Mouse (Mus musculus) ES-E14 (cell line): Measurements from ENCODE around the gene Gm34653. TPM values are rescaled to one million over a fixed set of nuclear protein-coding genes. Genes with fewer than 3 reads are reported as not detected.
"Not testable (repeated sequence)": the region's sequence is repeated elsewhere in the genome, so short reads cannot be mapped to it uniquely, and the experiment has no call there.

ENCODE experiments used
- DNase-seq: peaks from one replicate; pipeline ENCODE4 v3.0.0-alpha.2; 2013; ENCODE audit warnings: low read depth, low spot score
- H3K27ac ChIP-seq: 2 replicates; pipeline ENCODE4 v1.5.1; 2012; ENCODE audit warnings: low read depth, mild to moderate bottlenecking, low read length, moderate library complexity, mixed read lengths; ENCODE audit not compliant: poor library complexity, insufficient read depth, severe bottlenecking
- H3K36me3 ChIP-seq: 2 replicates; pipeline ENCODE4 v1.6.1; 2012; ENCODE audit warnings: mild to moderate bottlenecking, low read length, moderate library complexity, mixed read lengths; ENCODE audit not compliant: control insufficient read depth, poor library complexity, insufficient read depth, severe bottlenecking
- H3K4me1 ChIP-seq, 2 experiments: fragments of 150-350 bp in 1 of 2; sonication (generic) in 1 of 2; 2 replicates each; pipeline ENCODE4 v1.6.1; 2012; ENCODE audit warnings: low read length in 2 of 2, mild to moderate bottlenecking in 1 of 2, mixed read lengths in 1 of 2; ENCODE audit not compliant: control insufficient read depth in 2 of 2, insufficient read depth in 2 of 2, poor library complexity in 1 of 2
- H3K4me3 ChIP-seq, 2 experiments: fragments of 150-350 bp in 1 of 2; sonication (generic) in 1 of 2; 2 replicates each; pipeline ENCODE4 v1.5.1; 2012; ENCODE audit warnings: low read length in 2 of 2, low read depth in 1 of 2, mild to moderate bottlenecking in 1 of 2, mixed read lengths in 1 of 2; ENCODE audit not compliant: insufficient read depth in 1 of 2, poor library complexity in 1 of 2, severe bottlenecking in 1 of 2
- H3K9ac ChIP-seq: 2 replicates; pipeline ENCODE4 v1.6.1; 2012; ENCODE audit warnings: low read depth, mild to moderate bottlenecking, low read length, mixed read lengths; ENCODE audit not compliant: poor library complexity, insufficient read depth, severe bottlenecking
- H3K9me3 ChIP-seq: fragments of 150-350 bp; sonication (generic); 2 replicates; pipeline ENCODE4 v1.6.1; 2012; ENCODE audit warnings: low read depth, mild to moderate bottlenecking, low read length; ENCODE audit not compliant: control insufficient read depth, insufficient read depth
- CHD2 ChIP-seq: IDR thresholded peaks from 2 replicates; pipeline ENCODE4 v1.6.1; 2014; ENCODE audit warnings: mild to moderate bottlenecking, low read depth, low read length, inconsistent platforms
- HCFC1 ChIP-seq: IDR thresholded peaks from 2 replicates; pipeline ENCODE4 v1.6.1; 2012; ENCODE audit warnings: low read length, inconsistent platforms, borderline replicate concordance; ENCODE audit not compliant: insufficient read depth
- MAFK ChIP-seq: IDR thresholded peaks from 2 replicates; pipeline ENCODE4 v1.6.1; 2014; ENCODE audit warnings: mild to moderate bottlenecking, low read depth, low read length, inconsistent platforms; ENCODE audit not compliant: insufficient read depth
- ZC3H11A ChIP-seq: IDR thresholded peaks from 2 replicates; pipeline ENCODE4 v1.6.1; 2012; ENCODE audit warnings: low read depth, mild to moderate bottlenecking, inconsistent platforms, low read length, borderline replicate concordance
- ZNF384 ChIP-seq: IDR thresholded peaks from 2 replicates; pipeline ENCODE4 v1.6.1; 2012; ENCODE audit warnings: low read depth, low read length, inconsistent platforms
- in situ Hi-C, 2 experiments: fragments of 600-800 bp; cut with MboI; formaldehyde crosslinking; loops; one replicate each; pipeline ENCODE4 v1.15.1; 2025; ENCODE audit warnings: low sequenced_read_pairs in 2 of 2, inconsistent platforms in 1 of 2; ENCODE audit not compliant: unreplicated experiment in 2 of 2
- total RNA-seq: library from RNA; depleted of rRNA; stranded (reverse); fragments of 300-350 nt; gene quantifications from 2 replicates; pipeline ENCODE4 v1.2.3, GENCODE M21; 2012

Gm34653 gene
- total RNA-seq, 1 experiment, result 0.62 TPM

DNA sequence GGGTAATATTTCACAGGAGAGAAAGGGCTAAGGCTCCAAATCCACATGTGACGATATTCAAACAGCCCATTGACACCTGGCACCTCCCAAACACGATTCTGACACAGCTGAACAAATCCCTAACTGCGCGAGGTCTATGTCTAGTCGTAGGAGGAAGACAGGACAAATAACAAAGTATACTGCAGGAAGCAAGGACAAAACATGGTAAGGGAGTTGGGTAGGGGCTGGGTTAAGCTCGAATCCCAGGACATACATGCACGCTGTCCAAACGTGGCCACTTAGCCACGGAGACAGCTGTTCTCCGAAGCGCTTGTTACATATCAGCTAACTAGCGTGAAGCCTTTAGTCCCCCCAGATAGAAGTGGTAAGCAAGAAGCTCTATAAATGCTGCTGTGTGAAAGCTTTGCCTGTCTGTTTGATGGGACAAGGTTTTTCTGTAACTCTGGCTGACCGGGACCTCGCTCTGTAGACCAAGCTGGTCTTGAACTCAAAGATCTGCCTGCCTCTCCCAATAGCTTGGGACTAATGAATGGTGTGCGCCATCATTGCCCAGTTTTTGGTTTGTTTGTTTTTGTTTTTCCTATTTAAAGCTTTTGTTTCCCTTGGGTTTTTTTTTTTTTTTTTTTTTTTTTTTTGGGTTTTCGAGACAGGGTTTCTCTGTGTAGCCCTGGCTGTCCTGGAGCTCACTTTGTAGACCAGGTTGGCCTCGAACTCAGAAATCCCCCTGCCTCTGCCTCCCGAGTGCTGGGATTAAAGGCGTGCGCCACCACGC lies 6.2 kb upstream of the Gm34653 start:
- no peaks in the 10 kb centered on the region for H3K9me3 ChIP-seq
- H3K9ac ChIP-seq, result peak overlapping the region; percentile 87
- TF ChIP-seq ZNF384, result peak; percentile 75
- no peak for TF ChIP-seq CHD2
- no peak for DNase-seq
- H3K4me3 ChIP-seq, result peak overlapping the region; percentile 79 to 82
- H3K4me1 ChIP-seq, result peaks cover 3 to 5% of the 10 kb centered on the region in 2 experiments; a peak in 1 of 4 replicates
- in situ Hi-C loops, result loop anchor here in 1 of 2 experiments (25.0 kb wide), 1 partner anchor 286 kb away; the partner anchor contains the start of genes AI182371 and Cntrl
- H3K36me3 ChIP-seq, result no peaks in the 10 kb centered on the region
- peak overlapping the region; percentile 35; the same call in 1 of the 2 replicates for H3K27ac ChIP-seq

- peaks cover 3 to 5% of the 10 kb centered on the region in 2 experiments; a peak in 1 of 4 replicates for H3K4me1 ChIP-seq
- no peak for DNase-seq
- TF ChIP-seq MAFK (no peak), HCFC1 (no peak), ZNF384 (no peak), ZC3H11A (no peak), CHD2 (no peak)
- H3K27ac ChIP-seq, result no peak overlapping the region
- no peak overlapping the region for H3K4me3 ChIP-seq
- no peak overlapping the region for H3K9ac ChIP-seq
- H3K36me3 ChIP-seq, result no peaks in the 10 kb centered on the region
- in situ Hi-C loops, result loop anchor here in 1 of 2 experiments (25.0 kb wide), 1 partner anchor 285 kb away; the partner anchor contains the start of genes AI182371 and Cntrl
- no peaks in the 10 kb centered on the region for H3K9me3 ChIP-seq
Measured at GRCm38 (mm10) chr2:34827591-34827990, 5.2 kb upstream of the Gm34653 start.

DNA sequence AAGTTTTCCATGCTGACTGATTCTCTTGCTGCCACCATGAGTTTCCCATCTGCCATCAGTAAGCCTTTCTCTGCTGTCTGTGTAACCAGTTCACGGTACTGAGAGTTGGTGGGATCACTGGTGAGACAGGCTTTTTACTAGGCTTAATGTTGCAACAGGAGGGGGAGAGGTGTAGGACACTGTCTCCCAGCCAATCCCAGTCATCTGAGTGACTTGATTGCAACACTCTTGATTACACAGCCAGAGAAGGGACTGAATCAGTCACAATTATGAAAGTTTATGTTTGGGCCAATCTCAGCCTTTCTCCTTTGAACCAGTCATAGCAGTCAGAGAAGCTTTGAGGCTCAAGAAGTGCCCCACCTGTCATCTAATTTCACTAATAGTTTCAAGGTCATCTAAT lies 4.8 kb upstream of the Gm34653 start:
- TF ChIP-seq MAFK, result no peak
- no peak for TF ChIP-seq HCFC1
- TF ChIP-seq ZNF384, result no peak
- no peak for TF ChIP-seq CHD2
- TF ChIP-seq ZC3H11A, result no peak
- no peak overlapping the region for H3K9ac ChIP-seq
- no peak overlapping the region for H3K4me3 ChIP-seq
- peaks cover 3 to 5% of the 10 kb centered on the region in 2 experiments; a peak in 1 of 4 replicates for H3K4me1 ChIP-seq
- no peaks in the 10 kb centered on the region for H3K9me3 ChIP-seq
- no peak for DNase-seq
- H3K36me3 ChIP-seq, result no peaks in the 10 kb centered on the region
- in situ Hi-C loops, result loop anchor here in 1 of 2 experiments (25.0 kb wide), 1 partner anchor 284 kb away; the partner anchor contains the start of genes AI182371 and Cntrl
- no peak overlapping the region for H3K27ac ChIP-seq

DNA sequence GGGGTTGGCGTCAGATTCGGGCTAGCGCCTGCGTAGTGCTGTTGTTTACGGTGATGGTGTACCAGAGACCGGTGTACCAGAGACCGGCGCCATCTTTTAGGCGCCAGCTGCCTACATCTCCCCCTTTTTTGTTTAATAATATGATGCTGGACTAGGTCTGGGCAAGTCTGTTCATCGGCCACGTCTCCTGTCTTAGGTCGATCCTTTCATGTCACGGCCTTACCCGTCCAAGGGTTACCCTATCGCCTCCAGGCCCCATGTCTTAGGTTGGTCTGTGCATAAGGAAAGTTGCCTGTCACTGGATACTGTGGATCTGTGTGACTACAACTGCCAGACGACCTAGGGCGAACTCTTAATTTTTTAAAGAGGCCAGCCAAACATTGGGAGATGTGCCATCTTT lies 2.7 kb upstream of the Gm34653 start:
- not testable (repeated sequence) for H3K36me3 ChIP-seq, H3K27ac ChIP-seq, DNase-seq, H3K9ac ChIP-seq, H3K9me3 ChIP-seq, H3K4me1 ChIP-seq, H3K4me3 ChIP-seq
- in situ Hi-C loops, result loop anchor here in 1 of 2 experiments (25.0 kb wide), 1 partner anchor 282 kb away; the partner anchor contains the start of genes AI182371 and Cntrl

DNA sequence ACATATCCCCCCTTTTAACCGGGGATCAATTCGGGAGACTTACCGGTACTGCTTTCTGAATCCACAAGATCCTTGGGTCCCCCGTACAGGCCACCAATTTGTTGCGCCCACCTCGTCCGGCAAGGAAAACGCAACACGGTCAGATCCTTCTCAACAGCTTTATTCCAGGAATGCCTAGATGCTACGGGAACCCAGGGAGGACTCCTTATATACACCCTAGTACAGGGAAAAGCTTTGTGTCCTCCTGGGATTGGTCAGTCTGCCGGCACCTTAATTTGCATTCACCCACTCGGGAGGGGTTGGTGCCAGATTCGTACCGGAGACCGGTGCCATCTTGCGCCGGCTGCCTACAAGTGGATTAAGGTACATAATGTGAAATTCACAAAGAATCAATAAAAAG lies 817 bp downstream of the Gm34653 start:
- Histone ChIP-seq H3K9ac (no peak overlapping the region), H3K4me3 (no peak overlapping the region), H3K9me3 (no peaks in the 10 kb centered on the region), H3K4me1 (peaks cover 2% of the 10 kb centered on the region in 2 experiments; a peak in 2 of 4 replicates), H3K36me3 (no peaks in the 10 kb centered on the region), H3K27ac (no peak overlapping the region)
- in situ Hi-C loops, result loop anchor here in 1 of 2 experiments (25.0 kb wide), 1 partner anchor 279 kb away; the partner anchor contains the start of genes AI182371 and Cntrl
- no peak for TF ChIP-seq ZNF384
- no peak for DNase-seq
